Mouse (Mus musculus) hindbrain, embryonic 14.5 days (tissue): ENCODE measurements at regions not wholly inside any gene's neighbourhood (a gene's known extent, or its start where the extent isn't known, plus 50 kb on each side); places are given as distances from the start of the nearest gene placed in this dataset.

ENCODE experiments used
- ATAC-seq: fragments of 200-750 bp; cut with Nextera tagmentation; 2 replicates; pipeline ENCODE4 v1.8.0; 2017; ENCODE audit warnings: moderate number of reproducible peaks, mild to moderate bottlenecking, moderate TSS enrichment, moderate library complexity; ENCODE audit not compliant: low FRiP score
- DNase-seq: peaks from one replicate; pipeline ENCODE4 v3.0.0-alpha.2; 2015; ENCODE audit warnings: low spot score
- H3K27ac ChIP-seq: fragments of 300-500 bp; sonication (generic); 2 replicates; pipeline ENCODE4 v1.5.1; 2014; ENCODE audit warnings: mild to moderate bottlenecking, moderate library complexity
- H3K27me3 ChIP-seq: fragments of 300-500 bp; sonication (generic); 2 replicates; pipeline ENCODE4 v1.6.1; 2014; ENCODE audit warnings: mild to moderate bottlenecking, low read length, mixed read lengths; ENCODE audit not compliant: control insufficient read depth, insufficient read depth
- H3K36me3 ChIP-seq: fragments of 300-500 bp; sonication (generic); replicated peaks from 2 replicates; pipeline ENCODE4 v1.6.1; 2014; ENCODE audit not compliant: control insufficient read depth, insufficient read depth
- H3K4me1 ChIP-seq: fragments of 300-500 bp; sonication (generic); replicated peaks from 2 replicates; pipeline ENCODE4 v1.6.1; 2014; ENCODE audit warnings: antibody characterized with exemption, low read length, mixed read lengths; ENCODE audit not compliant: control insufficient read depth, insufficient read depth
- H3K4me2 ChIP-seq: fragments of 300-500 bp; sonication (generic); replicated peaks from 2 replicates; pipeline ENCODE4 v1.6.1; 2014; ENCODE audit warnings: mild to moderate bottlenecking, moderate library complexity
- H3K4me3 ChIP-seq: fragments of 300-500 bp; sonication (generic); replicated peaks from 2 replicates; pipeline ENCODE4 v1.5.1; 2014; ENCODE audit warnings: mild to moderate bottlenecking, low read length
- H3K9ac ChIP-seq: fragments of 300-500 bp; sonication (generic); 2 replicates; pipeline ENCODE4 v1.6.1; 2014
- H3K9me3 ChIP-seq: fragments of 300-500 bp; sonication (generic); 2 replicates; pipeline ENCODE4 v1.6.1; 2016; ENCODE audit warnings: low read length; ENCODE audit not compliant: control insufficient read depth
- WGBS: fragments of 180-500 bp; shearing (Covaris S2); extraction: QIAGEN DNeasy Blood & Tissue Kit; methylation state at CpG from one replicate; pipeline ENCODE4 v1.1.7; 2014; 5-methylcytosine and 5-hydroxymethylcytosine counted together

GRCm38 (mm10) chr2:159163985-159164384, 369.4 kb downstream of the Dhx35 start:
- H3K4me2 ChIP-seq: no peak overlapping the region

GRCm38 (mm10) chr2:159168553-159169064, 374.0 kb downstream of the Dhx35 start:
- ATAC-seq (no peak), DNase-seq (no peak)
- no peak overlapping the region for H3K27ac ChIP-seq

More at GRCm38 (mm10) chr2:159163985-159164384, 369.4 kb downstream of the Dhx35 start:
- Histone ChIP-seq H3K4me1 (no peaks in the 10 kb centered on the region), H3K27ac (no peak overlapping the region), H3K36me3 (no peaks in the 10 kb centered on the region), H3K9me3 (no peaks in the 10 kb centered on the region), H3K9ac (no peak overlapping the region), H3K27me3 (no peaks in the 10 kb centered on the region), H3K4me3 (no peak overlapping the region)
- WGBS: 40% methylated on average over 7 of the region's 7 CpGs
- peak; percentile 25 for DNase-seq
- ATAC-seq: no peak

GRCm38 (mm10) chr2:159196156-159196555, 401.5 kb downstream of the Dhx35 start:
- no peaks in the 10 kb centered on the region for H3K36me3 ChIP-seq
- H3K9me3 ChIP-seq: no peaks in the 10 kb centered on the region
- DNase-seq (no peak), ATAC-seq (no peak)
- no peak overlapping the region for H3K4me2 ChIP-seq
- no peak overlapping the region for H3K27ac ChIP-seq
- no peaks in the 10 kb centered on the region for H3K4me1 ChIP-seq
- H3K27me3 ChIP-seq: no peaks in the 10 kb centered on the region
- H3K4me3 ChIP-seq: no peak overlapping the region
- H3K9ac ChIP-seq: no peak overlapping the region
- 47% methylated on average over 7 of the region's 7 CpGs for WGBS

More at GRCm38 (mm10) chr2:159168553-159169064, 374.0 kb downstream of the Dhx35 start:
- Histone ChIP-seq H3K27me3 (no peaks in the 10 kb centered on the region), H3K4me2 (no peak overlapping the region), H3K9ac (no peak overlapping the region), H3K36me3 (no peaks in the 10 kb centered on the region), H3K9me3 (no peaks in the 10 kb centered on the region), H3K4me3 (no peak overlapping the region), H3K4me1 (no peaks in the 10 kb centered on the region)
- 68% methylated on average over 7 of the region's 7 CpGs for WGBS

- Histone ChIP-seq H3K36me3 (no peaks in the 10 kb centered on the region), H3K27ac (no peak overlapping the region), H3K4me3 (no peak overlapping the region), H3K4me2 (no peak overlapping the region), H3K4me1 (0 out of 2 replicates have a peak, but pooled peaks cover 3% of the 10 kb centered on the region), H3K27me3 (no peaks in the 10 kb centered on the region), H3K9me3 (no peaks in the 10 kb centered on the region), H3K9ac (no peak overlapping the region)
- no peak for ATAC-seq
- 34% methylated on average over 2 of the region's 2 CpGs for WGBS
- DNase-seq: no peak
Measured at GRCm38 (mm10) chr2:159232266-159232665, 437.7 kb downstream of the Dhx35 start.

- ATAC-seq (no peak), DNase-seq (no peak)
- Histone ChIP-seq H3K27me3 (no peaks in the 10 kb centered on the region), H3K36me3 (no peaks in the 10 kb centered on the region), H3K27ac (no peak overlapping the region), H3K4me3 (no peak overlapping the region), H3K4me2 (no peak overlapping the region), H3K4me1 (0 out of 2 replicates have a peak, but pooled peaks cover 3% of the 10 kb centered on the region), H3K9me3 (no peaks in the 10 kb centered on the region), H3K9ac (no peak overlapping the region)
- 14% methylated on average over 6 of the region's 6 CpGs for WGBS
Measured at GRCm38 (mm10) chr2:159235000-159235399, 440.4 kb downstream of the Dhx35 start.

GRCm38 (mm10) chr2:159250065-159250464, 455.5 kb downstream of the Dhx35 start:
- no peak for DNase-seq
- 84% methylated on average over 6 of the region's 6 CpGs for WGBS
- Histone ChIP-seq H3K27ac (no peak overlapping the region), H3K27me3 (no peaks in the 10 kb centered on the region), H3K4me2 (no peak overlapping the region), H3K9me3 (no peaks in the 10 kb centered on the region), H3K36me3 (no peaks in the 10 kb centered on the region), H3K4me1 (no peaks in the 10 kb centered on the region), H3K4me3 (no peak overlapping the region), H3K9ac (no peak overlapping the region)
- no peak for ATAC-seq

GRCm38 (mm10) chr2:159250993-159251665, 456.5 kb downstream of the Dhx35 start:
- no peaks in the 10 kb centered on the region for H3K9me3 ChIP-seq
- no peaks in the 10 kb centered on the region for H3K4me1 ChIP-seq
- no peak overlapping the region for H3K27ac ChIP-seq
- DNase-seq (no peak), ATAC-seq (no peak)
- no peak overlapping the region for H3K4me3 ChIP-seq
- no peaks in the 10 kb centered on the region for H3K36me3 ChIP-seq
- no peak overlapping the region for H3K9ac ChIP-seq
- H3K4me2 ChIP-seq: no peak overlapping the region
- WGBS: 77% methylated on average over 6 of the region's 6 CpGs
- no peaks in the 10 kb centered on the region for H3K27me3 ChIP-seq

GRCm38 (mm10) chr2:159270221-159271080, 475.8 kb downstream of the Dhx35 start:
- H3K36me3 ChIP-seq: no peaks in the 10 kb centered on the region
- 73% methylated on average over 10 of the region's 10 CpGs for WGBS
- ATAC-seq: no peak
- no peaks in the 10 kb centered on the region for H3K9me3 ChIP-seq
- no peak overlapping the region for H3K27ac ChIP-seq
- H3K27me3 ChIP-seq: no peaks in the 10 kb centered on the region
- no peak for DNase-seq
- H3K4me1 ChIP-seq: no peaks in the 10 kb centered on the region
- no peak overlapping the region for H3K4me3 ChIP-seq
- H3K4me2 ChIP-seq: no peak overlapping the region
- H3K9ac ChIP-seq: no peak overlapping the region

GRCm38 (mm10) chr2:159278896-159279295, 484.3 kb downstream of the Dhx35 start:
- Histone ChIP-seq H3K36me3 (no peaks in the 10 kb centered on the region), H3K27ac (no peak overlapping the region), H3K9me3 (no peaks in the 10 kb centered on the region), H3K4me1 (no peaks in the 10 kb centered on the region), H3K4me3 (no peak overlapping the region), H3K4me2 (no peak overlapping the region), H3K27me3 (no peaks in the 10 kb centered on the region), H3K9ac (no peak overlapping the region)
- DNase-seq (no peak), ATAC-seq (no peak)
- WGBS: 64% methylated on average over 2 of the region's 2 CpGs
